ENCODE assay signal across 19 mouse cellular contexts in the genomic region with DNA sequence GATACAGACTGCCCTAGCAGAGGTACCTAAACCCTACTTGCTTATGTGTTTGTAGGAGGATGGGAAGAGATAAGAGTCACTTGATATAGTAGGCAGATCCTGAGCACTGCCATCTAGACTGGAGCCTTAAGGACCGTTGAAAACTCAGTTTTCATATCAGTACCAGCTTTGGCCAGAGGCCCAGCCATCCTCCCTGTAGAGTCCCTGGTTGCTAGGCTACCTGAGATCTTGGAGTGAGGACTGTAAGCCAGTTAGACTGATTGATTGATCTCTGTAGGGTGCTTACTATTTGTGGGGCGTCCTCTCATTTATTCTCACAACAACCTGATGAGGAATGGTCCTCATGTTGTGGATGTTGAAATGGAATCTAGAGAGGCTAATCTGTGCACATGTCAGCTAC.
DNase-seq lines count a peak whose midpoint lies in the region; ATAC-seq and TF ChIP-seq lines count a peak whose summit lies in the region.
"Had no signal": no experiment of that assay in that cellular context is flagged by ENCODE, and none has a peak within 500 bp of the region (broad histone marks: within the 10 kb centered on the region; RNA-seq: fewer than 3 reads in every experiment).

No protein-coding gene starts in this region.

- DNase-seq in forebrain, embryonic 14.5 days (ENCODE audit: low spot score), result peak; percentile 29
- no peak for DNase-seq in forebrain, embryonic 10.5 days (ENCODE audit: extremely low spot score, low spot score)
- peak; percentile 42 for DNase-seq in midbrain, postnatal 0 days (ENCODE audit: low spot score)
- DNase-seq in brain, embryonic 14.5 days (ENCODE audit: low read depth), result peak; percentile 44
- DNase-seq: adrenal gland, postnatal 10 days; B cell, adult 2 months; cerebellum, adult 18-20 months; cerebellum, adult 9-11 months; cerebellum, postnatal 36 days; gastrocnemius, postnatal 14 days had no signal

- H3K9me3 ChIP-seq in forebrain, embryonic 14.5 days (replicated peaks; ENCODE audit: control insufficient read depth, low read length), result no peaks in the 10 kb centered on the region
- H3K9me3 ChIP-seq in forebrain, embryonic 10.5 days, result 0 out of 2 replicates have a peak, but pooled peaks cover 5% of the 10 kb centered on the region
- H3K9me3 ChIP-seq in hindbrain, embryonic 16.5 days (ENCODE audit: control insufficient read depth, low read length), result no peaks in the 10 kb centered on the region
- no peaks in the 10 kb centered on the region for H3K9me3 ChIP-seq in hindbrain, embryonic 13.5 days
- H3K9me3 ChIP-seq in midbrain, postnatal 0 days (ENCODE audit: low read length), result no peaks in the 10 kb centered on the region
- H3K9me3 ChIP-seq in midbrain, embryonic 15.5 days, result no peaks in the 10 kb centered on the region
- H3K9me3 ChIP-seq: embryonic facial prominence, embryonic 10.5 days; forebrain, embryonic 15.5 days; intestine, embryonic 15.5 days had no signal

- H3K27me3 ChIP-seq in forebrain, embryonic 14.5 days (replicated peaks; ENCODE audit: control insufficient read depth, insufficient read depth, low read length), result no peaks in the 10 kb centered on the region
- H3K27me3 ChIP-seq in forebrain, embryonic 10.5 days (ENCODE audit: poor library complexity, severe bottlenecking), result no peaks in the 10 kb centered on the region
- no peaks in the 10 kb centered on the region for H3K27me3 ChIP-seq in hindbrain, embryonic 16.5 days (replicated peaks; ENCODE audit: control insufficient read depth, insufficient read depth, low read length)
- no peaks in the 10 kb centered on the region for H3K27me3 ChIP-seq in hindbrain, embryonic 13.5 days
- H3K27me3 ChIP-seq in midbrain, postnatal 0 days (ENCODE audit: insufficient read depth, low read length), result no peaks in the 10 kb centered on the region
- H3K27me3 ChIP-seq in midbrain, embryonic 15.5 days (replicated peaks), result no peaks in the 10 kb centered on the region
- H3K27me3 ChIP-seq: forebrain, embryonic 15.5 days; heart, embryonic 12.5 days; intestine, embryonic 15.5 days had no signal

- WGBS in forebrain, embryonic 14.5 days, result 55% methylated on average over 2 of the region's 2 CpGs
- WGBS in forebrain, embryonic 10.5 days, result 79% methylated on average over 2 of the region's 2 CpGs
- 48% methylated on average over 2 of the region's 2 CpGs for WGBS in hindbrain, embryonic 16.5 days
- WGBS in hindbrain, embryonic 13.5 days, result 42% methylated on average over 2 of the region's 2 CpGs
- WGBS in midbrain, postnatal 0 days, result 37% methylated on average over 2 of the region's 2 CpGs
- 50% methylated on average over 2 of the region's 2 CpGs for WGBS in midbrain, embryonic 15.5 days

- H3K36me3 ChIP-seq in forebrain, embryonic 14.5 days (ENCODE audit: control insufficient read depth, insufficient read depth, low read length), result no peaks in the 10 kb centered on the region
- H3K36me3 ChIP-seq in forebrain, embryonic 10.5 days (replicated peaks), result no peaks in the 10 kb centered on the region
- H3K36me3 ChIP-seq in hindbrain, embryonic 16.5 days (ENCODE audit: control insufficient read depth, insufficient read depth, low read length), result no peaks in the 10 kb centered on the region
- peaks cover 6% of the 10 kb centered on the region; the same call in 1 of the 2 replicates for H3K36me3 ChIP-seq in hindbrain, embryonic 13.5 days
- H3K36me3 ChIP-seq in midbrain, postnatal 0 days (ENCODE audit: insufficient read depth, low read length), result no peaks in the 10 kb centered on the region
- no peaks in the 10 kb centered on the region for H3K36me3 ChIP-seq in midbrain, embryonic 15.5 days (replicated peaks)
- H3K36me3 ChIP-seq: embryonic facial prominence, embryonic 10.5 days; forebrain, embryonic 15.5 days; G1E; heart, embryonic 12.5 days; intestine, embryonic 15.5 days had no signal

- TF ChIP-seq CTCF in midbrain, postnatal 0 days (IDR thresholded peaks at IDR 0.05), result no peak
- TF ChIP-seq CTCF in brain, embryonic 14.5 days (IDR thresholded peaks at IDR 0.05; ENCODE audit: borderline replicate concordance, extremely low read depth, insufficient read depth, insufficient read length), result no peak

- ATAC-seq in forebrain, embryonic 14.5 days, result no peak
- peak; percentile 52; the same call in 1 of the 2 replicates for ATAC-seq in hindbrain, embryonic 16.5 days
- ATAC-seq in hindbrain, embryonic 13.5 days (ENCODE audit: low FRiP score), result no peak
- ATAC-seq in midbrain, postnatal 0 days (ENCODE audit: low FRiP score), result no peak
- no peak for ATAC-seq in midbrain, embryonic 15.5 days (replicated peaks)
- ATAC-seq: CD4-positive, CD25-positive, alpha-beta regulatory T cell, adult 4 months; forebrain, embryonic 15.5 days; intestine, embryonic 15.5 days had no signal

- no peak overlapping the region for H3K4me3 ChIP-seq in forebrain, embryonic 14.5 days (ENCODE audit: low read depth, low read length)
- H3K4me3 ChIP-seq in forebrain, embryonic 10.5 days, result no peak overlapping the region
- no peak overlapping the region for H3K4me3 ChIP-seq in hindbrain, embryonic 16.5 days (ENCODE audit: low read length)
- no peak overlapping the region for H3K4me3 ChIP-seq in hindbrain, embryonic 13.5 days
- H3K4me3 ChIP-seq in midbrain, postnatal 0 days (ENCODE audit: low read depth, low read length), result no peak overlapping the region
- no peak overlapping the region for H3K4me3 ChIP-seq in midbrain, embryonic 15.5 days
- H3K4me3 ChIP-seq: embryonic facial prominence, embryonic 10.5 days; forebrain, embryonic 15.5 days; heart, embryonic 12.5 days; intestine, embryonic 15.5 days had no signal

- H3K9ac ChIP-seq in forebrain, embryonic 14.5 days (ENCODE audit: low read length), result no peak overlapping the region
- no peak overlapping the region for H3K9ac ChIP-seq in hindbrain, embryonic 16.5 days (ENCODE audit: low read depth, low read length)
- no peak overlapping the region for H3K9ac ChIP-seq in hindbrain, embryonic 13.5 days
- no peak overlapping the region for H3K9ac ChIP-seq in midbrain, postnatal 0 days (replicated peaks; ENCODE audit: low read length, poor library complexity, severe bottlenecking)
- H3K9ac ChIP-seq in midbrain, embryonic 15.5 days, result no peak overlapping the region
- H3K9ac ChIP-seq: forebrain, embryonic 15.5 days; heart, embryonic 12.5 days; intestine, embryonic 15.5 days had no signal

- H3K27ac ChIP-seq in forebrain, embryonic 14.5 days (ENCODE audit: low read depth, low read length), result no peak overlapping the region
- H3K27ac ChIP-seq in forebrain, embryonic 10.5 days, result no peak overlapping the region
- no peak overlapping the region for H3K27ac ChIP-seq in hindbrain, embryonic 16.5 days (ENCODE audit: low read depth, low read length)
- no peak overlapping the region for H3K27ac ChIP-seq in hindbrain, embryonic 13.5 days
- H3K27ac ChIP-seq in midbrain, postnatal 0 days (ENCODE audit: low read depth, low read length), result no peak overlapping the region
- no peak overlapping the region for H3K27ac ChIP-seq in midbrain, embryonic 15.5 days
- H3K27ac ChIP-seq: embryonic facial prominence, embryonic 10.5 days; forebrain, embryonic 15.5 days; intestine, embryonic 15.5 days had no signal

- H3K4me2 ChIP-seq in forebrain, embryonic 14.5 days (ENCODE audit: low read length), result no peak overlapping the region
- H3K4me2 ChIP-seq in hindbrain, embryonic 16.5 days (ENCODE audit: low read length), result no peak overlapping the region
- H3K4me2 ChIP-seq in hindbrain, embryonic 13.5 days, result no peak overlapping the region
- no peak overlapping the region for H3K4me2 ChIP-seq in midbrain, postnatal 0 days (ENCODE audit: low read depth, low read length, poor library complexity, severe bottlenecking)
- no peak overlapping the region for H3K4me2 ChIP-seq in midbrain, embryonic 15.5 days
- H3K4me2 ChIP-seq: forebrain, embryonic 15.5 days; heart, embryonic 12.5 days; intestine, embryonic 15.5 days had no signal

- no peaks in the 10 kb centered on the region for H3K4me1 ChIP-seq in forebrain, embryonic 14.5 days (ENCODE audit: control insufficient read depth, insufficient read depth, low read length)
- H3K4me1 ChIP-seq in forebrain, embryonic 10.5 days, result no peaks in the 10 kb centered on the region
- peaks cover 3% of the 10 kb centered on the region; the same call in 1 of the 2 replicates for H3K4me1 ChIP-seq in hindbrain, embryonic 16.5 days (ENCODE audit: control insufficient read depth, insufficient read depth, low read depth, low read length)
- H3K4me1 ChIP-seq in hindbrain, embryonic 13.5 days (replicated peaks), result 0 out of 2 replicates have a peak, but pooled peaks cover 9% of the 10 kb centered on the region
- no peaks in the 10 kb centered on the region; the same call in 1 of the 2 replicates for H3K4me1 ChIP-seq in midbrain, postnatal 0 days (ENCODE audit: insufficient read depth, low read length)
- H3K4me1 ChIP-seq in midbrain, embryonic 15.5 days, result no peaks in the 10 kb centered on the region
- H3K4me1 ChIP-seq: embryonic facial prominence, embryonic 10.5 days; forebrain, embryonic 15.5 days; intestine, embryonic 15.5 days had no signal

- no peak for TF ChIP-seq POLR2A in brain, embryonic 14.5 days (IDR thresholded peaks at IDR 0.05; ENCODE audit: borderline replicate concordance, extremely low read depth, insufficient read depth, insufficient read length, poor library complexity, severe bottlenecking)
